Mouse (Mus musculus) olfactory bulb, adult 2 months (tissue): ENCODE measurements around the gene Cr1l.

Experiments
- CTCF ChIP-seq: fragments of 200-500 bp; IDR thresholded peaks from 2 replicates; pipeline ENCODE4 v1.5.1; 2012; ENCODE audit warnings: low read depth, mild to moderate bottlenecking, low read length, moderate library complexity; ENCODE audit not compliant: insufficient read depth
- POLR2A ChIP-seq: fragments of 200-500 bp; IDR thresholded peaks from 2 replicates; pipeline ENCODE4 v1.6.1; 2012; ENCODE audit warnings: mild to moderate bottlenecking, low read depth, low read length, moderate library complexity; ENCODE audit not compliant: insufficient read depth

GRCm38 (mm10) chr1:195113621-195114020 lies 17.8 kb downstream of the Cr1l start:
- TF ChIP-seq CTCF (no peak), POLR2A (no peak)
